ENCODE assay signal across 17 mouse cellular contexts in genomic region chr10:79880721-79881120, GRCm38 (mm10). TPM values are rescaled to one million over a fixed set of nuclear protein-coding genes. Genes with fewer than 3 reads are reported as not detected.
DNase-seq lines count a peak whose midpoint lies in the region; ATAC-seq and TF ChIP-seq lines count a peak whose summit lies in the region.
"Had no signal": no experiment of that assay in that cellular context is flagged by ENCODE, and none has a peak within 500 bp of the region (broad histone marks: within the 10 kb centered on the region; RNA-seq: fewer than 3 reads in every experiment).

No protein-coding gene starts in this region.

- no peak for TF ChIP-seq EP300 in stomach, postnatal 0 days (optimal IDR thresholded peaks at IDR 0.05)

- H3K36me3 ChIP-seq in forebrain, embryonic 10.5 days (replicated peaks), result no peaks in the 10 kb centered on the region
- no peaks in the 10 kb centered on the region for H3K36me3 ChIP-seq in forebrain, embryonic 12.5 days (replicated peaks)
- no peaks in the 10 kb centered on the region for H3K36me3 ChIP-seq in lung, embryonic 16.5 days (ENCODE audit: control insufficient read depth, insufficient read depth, low read length)
- H3K36me3 ChIP-seq in intestine, postnatal 0 days (ENCODE audit: control insufficient read depth, insufficient read depth), result no peaks in the 10 kb centered on the region
- H3K36me3 ChIP-seq in stomach, postnatal 0 days (ENCODE audit: control insufficient read depth, insufficient read depth, low read length), result no peaks in the 10 kb centered on the region
- H3K36me3 ChIP-seq: limb, embryonic 13.5 days; midbrain, embryonic 15.5 days had no signal

- TF ChIP-seq CTCF in intestine, postnatal 0 days (IDR thresholded peaks at IDR 0.05; ENCODE audit: low read depth), result no peak
- no peak for TF ChIP-seq CTCF in stomach, postnatal 0 days (IDR thresholded peaks at IDR 0.05; ENCODE audit: low read depth)

- DNase-seq in forebrain, embryonic 10.5 days (ENCODE audit: extremely low spot score, low spot score), result no peak
- DNase-seq in lung, postnatal 10 days, result no peak
- DNase-seq in stomach, postnatal 0 days (ENCODE audit: low spot score), result peak; percentile 69
- DNase-seq in cerebellum, adult 11 months, result no peak
- DNase-seq in thymus, postnatal 10 days (ENCODE audit: low spot score in 2 of 2), result no peak
- DNase-seq: cerebellum, adult 9-11 months; gastrocnemius, postnatal 36 days; right cerebral cortex, postnatal 25 days; thymus, adult 18-20 months had no signal

- peaks cover 67% of the 10 kb centered on the region for H3K27me3 ChIP-seq in forebrain, embryonic 10.5 days (ENCODE audit: poor library complexity, severe bottlenecking)
- peaks cover 59% of the 10 kb centered on the region for H3K27me3 ChIP-seq in forebrain, embryonic 12.5 days
- H3K27me3 ChIP-seq in lung, embryonic 16.5 days (ENCODE audit: control insufficient read depth, insufficient read depth, low read depth, low read length), result peaks cover 3% of the 10 kb centered on the region
- 0 out of 2 replicates have a peak, but pooled peaks cover 9% of the 10 kb centered on the region for H3K27me3 ChIP-seq in intestine, postnatal 0 days (replicated peaks; ENCODE audit: control insufficient read depth, insufficient read depth, low read length)
- H3K27me3 ChIP-seq in stomach, postnatal 0 days (ENCODE audit: control insufficient read depth, insufficient read depth, low read length), result no peaks in the 10 kb centered on the region

- H3K4me3 ChIP-seq in forebrain, embryonic 10.5 days, result peak overlapping the region; percentile 15; the same call in 1 of the 2 replicates
- no peak overlapping the region for H3K4me3 ChIP-seq in forebrain, embryonic 12.5 days (replicated peaks)
- no peak overlapping the region for H3K4me3 ChIP-seq in lung, embryonic 16.5 days (ENCODE audit: low read length)
- no peak overlapping the region; the same call in 1 of the 2 replicates for H3K4me3 ChIP-seq in intestine, postnatal 0 days (ENCODE audit: low read depth, low read length)
- no peak overlapping the region for H3K4me3 ChIP-seq in stomach, postnatal 0 days (ENCODE audit: low read depth, low read length)
- H3K4me3 ChIP-seq: erythroblast, embryonic 14.5 days; limb, embryonic 13.5 days; midbrain, embryonic 15.5 days had no signal

- no peak overlapping the region for H3K9ac ChIP-seq in forebrain, embryonic 12.5 days
- no peak overlapping the region for H3K9ac ChIP-seq in lung, embryonic 16.5 days (ENCODE audit: low read length)
- H3K9ac ChIP-seq in intestine, postnatal 0 days (ENCODE audit: low read depth, low read length), result no peak overlapping the region
- H3K9ac ChIP-seq in stomach, postnatal 0 days (ENCODE audit: low read length), result no peak overlapping the region
- H3K9ac ChIP-seq: limb, embryonic 13.5 days; midbrain, embryonic 15.5 days had no signal

- WGBS in forebrain, embryonic 10.5 days, result 17% methylated on average over 9 of the region's 9 CpGs
- whole genome bisulfite sequencing in forebrain, embryonic 12.5 days, result 18% methylated on average over 9 of the region's 9 CpGs
- 13% methylated on average over 9 of the region's 9 CpGs for WGBS in lung, embryonic 16.5 days
- 14% methylated on average over 9 of the region's 9 CpGs for WGBS in intestine, postnatal 0 days
- WGBS in stomach, postnatal 0 days, result 19% methylated on average over 9 of the region's 9 CpGs

- no peak for ATAC-seq in forebrain, embryonic 12.5 days (ENCODE audit: low FRiP score)
- no peak for ATAC-seq in lung, embryonic 16.5 days (ENCODE audit: low read depth)
- no peak for ATAC-seq in intestine, postnatal 0 days
- no peak for ATAC-seq in stomach, postnatal 0 days (ENCODE audit: low FRiP score, low TSS enrichment)
- ATAC-seq: midbrain, embryonic 15.5 days had no signal

- no peak overlapping the region for H3K4me2 ChIP-seq in forebrain, embryonic 12.5 days
- H3K4me2 ChIP-seq in lung, embryonic 16.5 days (ENCODE audit: low read depth, low read length), result peak overlapping the region; percentile 6; the same call in 1 of the 2 replicates
- H3K4me2 ChIP-seq in intestine, postnatal 0 days (replicated peaks; ENCODE audit: low read depth), result peak overlapping the region; percentile 32; the same call in 1 of the 2 replicates
- no peak overlapping the region; the same call in 1 of the 2 replicates for H3K4me2 ChIP-seq in stomach, postnatal 0 days (replicated peaks; ENCODE audit: low read depth)
- H3K4me2 ChIP-seq: limb, embryonic 13.5 days; midbrain, embryonic 15.5 days had no signal

- no peaks in the 10 kb centered on the region for H3K9me3 ChIP-seq in forebrain, embryonic 10.5 days
- H3K9me3 ChIP-seq in forebrain, embryonic 12.5 days, result no peaks in the 10 kb centered on the region
- H3K9me3 ChIP-seq in lung, embryonic 16.5 days (ENCODE audit: control insufficient read depth, low read length), result no peaks in the 10 kb centered on the region
- no peaks in the 10 kb centered on the region for H3K9me3 ChIP-seq in intestine, postnatal 0 days (ENCODE audit: control insufficient read depth)
- H3K9me3 ChIP-seq in stomach, postnatal 0 days (ENCODE audit: control insufficient read depth, low read length), result no peaks in the 10 kb centered on the region
- H3K9me3 ChIP-seq: limb, embryonic 13.5 days; midbrain, embryonic 15.5 days had no signal

- H3K4me1 ChIP-seq in forebrain, embryonic 10.5 days, result peaks cover 41% of the 10 kb centered on the region
- peaks cover 15% of the 10 kb centered on the region for H3K4me1 ChIP-seq in forebrain, embryonic 12.5 days
- H3K4me1 ChIP-seq in lung, embryonic 16.5 days (replicated peaks; ENCODE audit: control insufficient read depth, insufficient read depth, low read length), result peaks cover 15% of the 10 kb centered on the region
- H3K4me1 ChIP-seq in intestine, postnatal 0 days (replicated peaks; ENCODE audit: control insufficient read depth, insufficient read depth, low read length), result 0 out of 2 replicates have a peak, but pooled peaks cover 2% of the 10 kb centered on the region
- no peaks in the 10 kb centered on the region; the same call in none of the 2 replicates for H3K4me1 ChIP-seq in stomach, postnatal 0 days (replicated peaks; ENCODE audit: control insufficient read depth, insufficient read depth)

- H3K27ac ChIP-seq in forebrain, embryonic 10.5 days, result no peak overlapping the region
- no peak overlapping the region for H3K27ac ChIP-seq in forebrain, embryonic 12.5 days
- no peak overlapping the region for H3K27ac ChIP-seq in lung, embryonic 16.5 days (ENCODE audit: low read length)
- no peak overlapping the region for H3K27ac ChIP-seq in intestine, postnatal 0 days (ENCODE audit: low read depth, low read length)
- H3K27ac ChIP-seq in stomach, postnatal 0 days (replicated peaks), result no peak overlapping the region
- H3K27ac ChIP-seq: limb, embryonic 13.5 days; midbrain, embryonic 15.5 days had no signal

RNA-seq across cellular contexts. Expression of gene Elane, which starts 5.3 kb away (rescaled TPM):
- polyA plus RNA-seq in forebrain, embryonic 10.5 days (2016; fragmentation: Nextera tagmentation; extraction: Ambion mirVana), result not detected in 2 replicates
- polyA plus RNA-seq in forebrain, embryonic 12.5 days (2016; fragmentation: Nextera tagmentation; extraction: Ambion mirVana), result not detected in 2 replicates
- polyA plus RNA-seq in lung, embryonic 16.5 days (2015; fragmentation: Nextera tagmentation; extraction: Ambion mirVana), result 0.26 and 1.2 TPM in 2 replicates
- polyA plus RNA-seq in intestine, postnatal 0 days (2015; fragmentation: Nextera tagmentation; extraction: Ambion mirVana), result not detected in 2 replicates
- 0.30 and 0.55 TPM in 2 replicates for polyA plus RNA-seq in stomach, postnatal 0 days (2015; fragmentation: Nextera tagmentation; extraction: Ambion mirVana)
- polyA plus RNA-seq: hindbrain, embryonic 11.5 days; midbrain, embryonic 15.5 days; neural tube, embryonic 14.5 days had no signal

RNA-seq across cellular contexts. Expression of gene Plppr3, which starts 6.3 kb away (rescaled TPM):
- 91.4 and 102 TPM in 2 replicates for polyA plus RNA-seq in forebrain, embryonic 10.5 days (2016; fragmentation: Nextera tagmentation; extraction: Ambion mirVana)
- 223 and 250 TPM in 2 replicates for polyA plus RNA-seq in forebrain, embryonic 12.5 days (2016; fragmentation: Nextera tagmentation; extraction: Ambion mirVana)
- 22.6 and 26.4 TPM in 2 replicates for polyA plus RNA-seq in lung, embryonic 16.5 days (2015; fragmentation: Nextera tagmentation; extraction: Ambion mirVana)
- 6.2 and 7.2 TPM in 2 replicates for polyA plus RNA-seq in intestine, postnatal 0 days (2015; fragmentation: Nextera tagmentation; extraction: Ambion mirVana)
- polyA plus RNA-seq in stomach, postnatal 0 days (2015; fragmentation: Nextera tagmentation; extraction: Ambion mirVana), result 5.5 and 7.0 TPM in 2 replicates

RNA-seq across cellular contexts. Expression of gene Prtn3, which starts 6.4 kb away (rescaled TPM):
- 8.1 TPM in 2 replicates for polyA plus RNA-seq in forebrain, embryonic 10.5 days (2016; fragmentation: Nextera tagmentation; extraction: Ambion mirVana)
- 14.8 and 16.2 TPM in 2 replicates for polyA plus RNA-seq in forebrain, embryonic 12.5 days (2016; fragmentation: Nextera tagmentation; extraction: Ambion mirVana)
- polyA plus RNA-seq in lung, embryonic 16.5 days (2015; fragmentation: Nextera tagmentation; extraction: Ambion mirVana), result 3.0 and 4.0 TPM in 2 replicates
- 1.1 TPM in 2 replicates for polyA plus RNA-seq in intestine, postnatal 0 days (2015; fragmentation: Nextera tagmentation; extraction: Ambion mirVana)
- polyA plus RNA-seq in stomach, postnatal 0 days (2015; fragmentation: Nextera tagmentation; extraction: Ambion mirVana), result 0.86 and 0.87 TPM in 2 replicates

RNA-seq across cellular contexts. Expression of gene Cfd, which starts 9.9 kb away (rescaled TPM):
- polyA plus RNA-seq in forebrain, embryonic 10.5 days (2016; fragmentation: Nextera tagmentation; extraction: Ambion mirVana), result not detected in 2 replicates
- not detected in 2 replicates for polyA plus RNA-seq in forebrain, embryonic 12.5 days (2016; fragmentation: Nextera tagmentation; extraction: Ambion mirVana)
- polyA plus RNA-seq in lung, embryonic 16.5 days (2015; fragmentation: Nextera tagmentation; extraction: Ambion mirVana), result not detected in 2 replicates
- polyA plus RNA-seq in intestine, postnatal 0 days (2015; fragmentation: Nextera tagmentation; extraction: Ambion mirVana), result not detected in 2 replicates
- polyA plus RNA-seq in stomach, postnatal 0 days (2015; fragmentation: Nextera tagmentation; extraction: Ambion mirVana), result not detected in 2 replicates
- polyA plus RNA-seq: erythroblast, embryonic 14.5 days; hindbrain, embryonic 11.5 days; limb, embryonic 13.5 days; midbrain, embryonic 15.5 days; neural tube, embryonic 14.5 days had no signal

RNA-seq across cellular contexts. Expression of gene Ptbp1, which starts 26.5 kb away (rescaled TPM):
- polyA plus RNA-seq in forebrain, embryonic 10.5 days (2016; fragmentation: Nextera tagmentation; extraction: Ambion mirVana), result 370 and 377 TPM in 2 replicates
- polyA plus RNA-seq in forebrain, embryonic 12.5 days (2016; fragmentation: Nextera tagmentation; extraction: Ambion mirVana), result 223 TPM in 2 replicates
- polyA plus RNA-seq in lung, embryonic 16.5 days (2015; fragmentation: Nextera tagmentation; extraction: Ambion mirVana), result 344 and 371 TPM in 2 replicates
- polyA plus RNA-seq in intestine, postnatal 0 days (2015; fragmentation: Nextera tagmentation; extraction: Ambion mirVana), result 86.9 and 92.2 TPM in 2 replicates
- 99.3 and 103 TPM in 2 replicates for polyA plus RNA-seq in stomach, postnatal 0 days (2015; fragmentation: Nextera tagmentation; extraction: Ambion mirVana)

Comparison
In these comparisons a context has a peak if more than half of its experiments do, and no peak if none do; other contexts are left out.
1. H3K4me2 ChIP-seq: peak in lung, embryonic 16.5 days (single experiment) and intestine, postnatal 0 days (single experiment); none in forebrain, embryonic 12.5 days (single experiment) and stomach, postnatal 0 days (single experiment).